Mouse (Mus musculus): Measurements from ENCODE around the gene Alpl.

DNA sequence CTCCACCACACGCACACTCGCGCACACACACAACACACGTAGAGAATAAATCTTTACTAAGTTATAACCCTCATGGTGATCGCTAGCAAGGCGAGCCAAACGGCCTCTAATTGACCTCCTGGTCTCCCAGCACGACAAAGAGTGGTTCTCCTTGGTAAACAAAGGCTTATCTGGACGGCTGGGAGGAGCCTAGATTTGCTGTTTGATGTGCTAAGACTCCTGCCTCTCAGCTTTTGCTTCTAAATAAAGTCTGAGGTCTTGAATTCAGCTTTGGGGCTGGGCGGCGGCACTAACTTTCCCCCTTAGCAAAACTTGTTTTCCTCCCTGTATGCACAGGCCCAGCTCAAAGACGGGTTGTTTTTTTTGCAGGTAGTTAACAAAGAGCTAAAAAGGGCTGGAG is 5.0 kb upstream of the Alpl start:
- TF ChIP-seq POLR2A (IDR thresholded peaks at IDR 0.05; ENCODE audit: extremely low read depth, insufficient read depth, low read length) (no peak), CTCF (IDR thresholded peaks at IDR 0.05; ENCODE audit: low read depth, low read length) (no peak)
